Mouse (Mus musculus): Measurements from ENCODE around the gene Psd. TPM values are rescaled to one million over a fixed set of nuclear protein-coding genes. Genes with fewer than 3 reads are reported as not detected.

The Psd gene
- total and polyA plus RNA-seq, 2 experiments from 2014 or later = 179 to 471 TPM

GRCm38 (mm10) chr19:46337719-46338330 lies 10.9 kb upstream of the Psd start:
- no peaks in the 10 kb centered on the region for H3K9me3 ChIP-seq (ENCODE audit: low read length)
- peak; percentile 2; the same call in 1 of the 2 replicates for ATAC-seq (ENCODE audit: low FRiP score)
- 25% methylated on average over 15 of the region's 15 CpGs for WGBS

GRCm38 (mm10) chr19:46333906-46334305 lies 7.0 kb upstream of the Psd start:
- Histone ChIP-seq H3K27me3 (ENCODE audit: insufficient read depth, low read length) (no peaks in the 10 kb centered on the region), H3K9ac (replicated peaks; ENCODE audit: low read length, poor library complexity, severe bottlenecking) (no peak overlapping the region), H3K27ac (ENCODE audit: low read depth, low read length) (no peak overlapping the region), H3K9me3 (ENCODE audit: low read length) (no peaks in the 10 kb centered on the region), H3K4me2 (ENCODE audit: low read depth, low read length, poor library complexity, severe bottlenecking) (no peak overlapping the region), H3K4me1 (ENCODE audit: insufficient read depth, low read length) (peaks cover 8% of the 10 kb centered on the region), H3K4me3 (ENCODE audit: low read depth, low read length) (no peak overlapping the region), H3K36me3 (ENCODE audit: insufficient read depth, low read length) (peaks cover 26% of the 10 kb centered on the region)
- WGBS = 91% methylated on average over 3 of the region's 3 CpGs
- ATAC-seq (ENCODE audit: low FRiP score) (no peak), DNase-seq (ENCODE audit: low spot score) (no peak)
- TF ChIP-seq CTCF (IDR thresholded peaks at IDR 0.05) = no peak

More at GRCm38 (mm10) chr19:46337719-46338330, 10.9 kb upstream of the Psd start:
- Histone ChIP-seq H3K27ac (ENCODE audit: low read depth, low read length) (peak overlapping the region; percentile 85), H3K9ac (replicated peaks; ENCODE audit: low read length, poor library complexity, severe bottlenecking) (peak overlapping the region; percentile 77), H3K27me3 (ENCODE audit: insufficient read depth, low read length) (no peaks in the 10 kb centered on the region), H3K4me2 (ENCODE audit: low read depth, low read length, poor library complexity, severe bottlenecking) (peak overlapping the region; percentile 85), H3K4me3 (ENCODE audit: low read depth, low read length) (peak overlapping the region; percentile 74), H3K36me3 (ENCODE audit: insufficient read depth, low read length) (no peaks in the 10 kb centered on the region), H3K4me1 (ENCODE audit: insufficient read depth, low read length) (peaks cover 14% of the 10 kb centered on the region)
- TF ChIP-seq CTCF (IDR thresholded peaks at IDR 0.05) = no peak
- DNase-seq (ENCODE audit: low spot score) = no peak

DNA sequence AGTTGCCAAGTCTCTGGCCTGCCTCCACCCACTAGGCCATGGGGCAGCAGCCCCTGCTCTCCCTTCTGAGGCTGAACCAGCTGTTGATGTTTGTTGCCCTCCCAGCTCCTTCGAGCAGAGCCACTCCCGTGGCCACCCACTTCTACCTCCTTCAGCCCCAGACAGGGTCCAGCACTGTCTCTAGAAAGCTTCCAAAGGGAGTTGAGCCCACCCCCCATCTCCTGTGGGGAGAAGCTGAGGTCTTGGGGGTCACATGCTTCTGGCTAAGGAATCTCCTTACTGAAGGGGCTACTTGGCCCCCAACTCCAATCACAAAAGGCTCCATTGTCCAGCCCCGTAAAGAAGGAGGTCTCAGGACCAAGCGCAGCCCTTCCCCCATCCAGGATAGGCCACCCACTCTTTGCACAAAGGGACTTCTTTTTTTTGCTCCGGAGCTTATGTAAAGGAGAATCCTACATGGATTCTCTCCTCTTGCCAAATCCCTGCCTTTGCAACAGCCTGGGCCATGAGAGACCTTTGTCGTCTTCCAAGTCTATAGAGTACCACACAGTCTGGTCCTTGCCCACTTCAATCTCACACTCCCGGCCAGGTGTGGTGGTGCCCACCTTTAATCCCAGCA lies 5.9 kb upstream of the Psd start:
- Histone ChIP-seq H3K36me3 (ENCODE audit: insufficient read depth, low read length) (peaks cover 26% of the 10 kb centered on the region), H3K4me3 (ENCODE audit: low read depth, low read length) (no peak overlapping the region), H3K9ac (replicated peaks; ENCODE audit: low read length, poor library complexity, severe bottlenecking) (no peak overlapping the region), H3K27ac (ENCODE audit: low read depth, low read length) (no peak overlapping the region), H3K4me2 (ENCODE audit: low read depth, low read length, poor library complexity, severe bottlenecking) (no peak overlapping the region), H3K4me1 (ENCODE audit: insufficient read depth, low read length) (peaks cover 8% of the 10 kb centered on the region), H3K9me3 (ENCODE audit: low read length) (no peaks in the 10 kb centered on the region), H3K27me3 (ENCODE audit: insufficient read depth, low read length) (no peaks in the 10 kb centered on the region)
- WGBS = 34% methylated on average over 7 of the region's 7 CpGs
- DNase-seq (ENCODE audit: low spot score) = no peak
- TF ChIP-seq CTCF (IDR thresholded peaks at IDR 0.05) = no peak
- ATAC-seq (ENCODE audit: low FRiP score) = no peak

DNA sequence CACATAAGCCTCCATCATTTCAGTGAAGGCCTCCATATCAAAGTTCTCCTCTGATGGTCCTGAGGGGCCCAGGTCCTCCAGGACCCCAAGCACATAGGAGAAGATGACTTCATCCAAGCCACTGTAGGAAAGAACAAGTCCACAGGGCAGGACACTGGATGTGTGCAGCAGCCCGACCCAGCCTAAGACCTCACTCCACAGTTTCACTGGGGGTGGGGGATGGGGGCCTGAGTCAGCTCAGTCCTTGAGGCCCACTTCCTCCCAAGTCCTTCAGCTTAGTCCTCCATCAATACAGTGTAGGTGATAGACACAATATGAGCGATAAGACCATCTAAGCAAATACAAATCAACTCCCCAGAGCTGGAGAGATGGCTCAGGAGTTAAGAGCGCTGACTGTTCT lies 5.0 kb upstream of the Psd start:
- Histone ChIP-seq H3K27me3 (ENCODE audit: insufficient read depth, low read length) (no peaks in the 10 kb centered on the region), H3K4me2 (ENCODE audit: low read depth, low read length, poor library complexity, severe bottlenecking) (no peak overlapping the region), H3K4me3 (ENCODE audit: low read depth, low read length) (no peak overlapping the region), H3K36me3 (ENCODE audit: insufficient read depth, low read length) (peaks cover 26% of the 10 kb centered on the region), H3K9ac (replicated peaks; ENCODE audit: low read length, poor library complexity, severe bottlenecking) (no peak overlapping the region), H3K9me3 (ENCODE audit: low read length) (no peaks in the 10 kb centered on the region), H3K4me1 (ENCODE audit: insufficient read depth, low read length) (no peaks in the 10 kb centered on the region; the same call in 1 of the 2 replicates), H3K27ac (ENCODE audit: low read depth, low read length) (no peak overlapping the region)
- TF ChIP-seq CTCF (IDR thresholded peaks at IDR 0.05) = no peak
- WGBS = 87% methylated on average over 3 of the region's 3 CpGs
- DNase-seq (ENCODE audit: low spot score) (no peak), ATAC-seq (ENCODE audit: low FRiP score) (no peak)

DNA sequence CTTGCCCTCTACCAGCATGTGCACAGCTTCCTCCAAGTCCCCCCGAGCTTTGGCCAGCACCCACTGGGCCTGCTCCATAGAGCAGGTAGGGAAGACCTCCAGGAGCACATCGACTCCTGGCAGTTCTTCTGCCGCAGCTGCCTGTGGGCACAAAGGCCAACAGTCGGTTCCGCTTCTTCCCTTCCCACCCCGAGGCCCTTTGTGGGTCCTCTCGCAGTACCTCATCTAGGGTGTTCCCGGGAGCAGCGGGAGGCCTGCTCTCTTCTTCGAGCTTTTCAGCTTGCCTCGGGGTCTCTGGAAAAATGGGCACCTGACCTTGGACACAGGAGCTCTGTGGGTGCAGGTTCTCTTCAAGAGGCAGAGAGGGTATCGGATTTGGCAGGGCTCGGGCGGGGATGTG lies 4.4 kb upstream of the Psd start:
- Histone ChIP-seq H3K9me3 (ENCODE audit: low read length) (no peaks in the 10 kb centered on the region), H3K36me3 (ENCODE audit: insufficient read depth, low read length) (peaks cover 26% of the 10 kb centered on the region), H3K9ac (replicated peaks; ENCODE audit: low read length, poor library complexity, severe bottlenecking) (no peak overlapping the region), H3K27me3 (ENCODE audit: insufficient read depth, low read length) (no peaks in the 10 kb centered on the region), H3K4me2 (ENCODE audit: low read depth, low read length, poor library complexity, severe bottlenecking) (no peak overlapping the region), H3K27ac (ENCODE audit: low read depth, low read length) (no peak overlapping the region), H3K4me3 (ENCODE audit: low read depth, low read length) (no peak overlapping the region), H3K4me1 (ENCODE audit: insufficient read depth, low read length) (no peaks in the 10 kb centered on the region; the same call in 1 of the 2 replicates)
- 93% methylated on average over 14 of the region's 14 CpGs for WGBS
- TF ChIP-seq CTCF (IDR thresholded peaks at IDR 0.05) = no peak
- no peak for ATAC-seq (ENCODE audit: low FRiP score)
- no peak for DNase-seq (ENCODE audit: low spot score)

- TF ChIP-seq CTCF (IDR thresholded peaks at IDR 0.05) = no peak
- 95% methylated on average over 12 of the region's 12 CpGs for WGBS
- no peak overlapping the region for H3K4me3 ChIP-seq (ENCODE audit: low read depth, low read length)
Observed at GRCm38 (mm10) chr19:46330696-46331095, 3.7 kb upstream of the Psd start.

More at GRCm38 (mm10) chr19:46330696-46331095, 3.7 kb upstream of the Psd start:
- DNase-seq (ENCODE audit: low spot score) (no peak), ATAC-seq (ENCODE audit: low FRiP score) (no peak)
- peaks cover 26% of the 10 kb centered on the region for H3K36me3 ChIP-seq (ENCODE audit: insufficient read depth, low read length)
- no peaks in the 10 kb centered on the region for H3K9me3 ChIP-seq (ENCODE audit: low read length)
- H3K4me1 ChIP-seq (ENCODE audit: insufficient read depth, low read length) = no peaks in the 10 kb centered on the region; the same call in 1 of the 2 replicates
- H3K27me3 ChIP-seq (ENCODE audit: insufficient read depth, low read length) = no peaks in the 10 kb centered on the region
- H3K9ac ChIP-seq (replicated peaks; ENCODE audit: low read length, poor library complexity, severe bottlenecking) = no peak overlapping the region
- H3K4me2 ChIP-seq (ENCODE audit: low read depth, low read length, poor library complexity, severe bottlenecking) = no peak overlapping the region
- no peak overlapping the region for H3K27ac ChIP-seq (ENCODE audit: low read depth, low read length)

Data from midbrain, postnatal 0 days (tissue).